Mouse (Mus musculus) liver, postnatal 0 days (tissue): ENCODE data around the gene Eif3l. TPM values are rescaled to one million over a fixed set of nuclear protein-coding genes. Genes with fewer than 3 reads are reported as not detected.

ENCODE experiments used
- ATAC-seq: fragments of 200-750 bp; cut with Nextera tagmentation; 2 replicates; pipeline ENCODE4 v1.8.0; 2017; ENCODE audit warnings: mild to moderate bottlenecking, moderate library complexity
- DNase-seq: peaks from one replicate; pipeline ENCODE4 v3.0.0-alpha.2; 2016
- H3K27ac ChIP-seq: fragments of 300-500 bp; sonication (generic); 2 replicates; pipeline ENCODE4 v1.5.1; 2014; ENCODE audit warnings: antibody characterized with exemption, moderate library complexity, mild to moderate bottlenecking, low read depth
- H3K27me3 ChIP-seq: fragments of 300-500 bp; sonication (generic); 2 replicates; pipeline ENCODE4 v1.6.1; 2014; ENCODE audit warnings: low read length, control low read depth, mixed read lengths; ENCODE audit not compliant: insufficient read depth
- H3K36me3 ChIP-seq: fragments of 300-500 bp; sonication (generic); replicated peaks from 2 replicates; pipeline ENCODE4 v1.6.1; 2014; ENCODE audit warnings: mild to moderate bottlenecking, control low read depth, low read length, moderate library complexity, mixed read lengths; ENCODE audit not compliant: insufficient read depth
- H3K4me1 ChIP-seq: fragments of 300-500 bp; sonication (generic); 2 replicates; pipeline ENCODE4 v1.6.1; 2014; ENCODE audit warnings: antibody characterized with exemption, mild to moderate bottlenecking, control low read depth; ENCODE audit not compliant: insufficient read depth
- H3K4me2 ChIP-seq: fragments of 300-500 bp; sonication (generic); 2 replicates; pipeline ENCODE4 v1.6.1; 2014; ENCODE audit warnings: low read depth, mild to moderate bottlenecking, low read length, moderate library complexity, mixed read lengths
- H3K4me3 ChIP-seq: fragments of 300-500 bp; sonication (generic); 2 replicates; pipeline ENCODE4 v1.5.1; 2014; ENCODE audit warnings: low read depth, low read length
- H3K9ac ChIP-seq: fragments of 300-500 bp; sonication (generic); replicated peaks from 2 replicates; pipeline ENCODE4 v1.6.1; 2014; ENCODE audit warnings: mild to moderate bottlenecking, moderate library complexity
- H3K9me3 ChIP-seq: fragments of 300-500 bp; sonication (generic); 2 replicates; pipeline ENCODE4 v1.6.1; 2016; ENCODE audit warnings: mild to moderate bottlenecking, control low read depth, low read length, mixed read lengths
- CTCF ChIP-seq: sonication (generic); IDR thresholded peaks from 2 replicates; pipeline ENCODE4 v1.5.1; 2016; ENCODE audit warnings: antibody characterized with exemption, low read depth
- EP300 ChIP-seq: IDR thresholded peaks from 2 replicates; pipeline ENCODE4 v1.6.1; 2016; ENCODE audit warnings: antibody characterized with exemption, low read depth, mild to moderate bottlenecking
- WGBS: fragments of 180-500 bp; shearing (Covaris S2); extraction: QIAGEN DNeasy Blood & Tissue Kit; methylation state at CpG from one replicate; pipeline ENCODE4 v1.1.7; 2014; ENCODE audit not compliant: insufficient replicate concordance; 5-methylcytosine and 5-hydroxymethylcytosine counted together
- polyA plus RNA-seq: library from polyadenylated mRNA; unstranded; fragments of >200 nt; fragmentation: Nextera tagmentation; extraction: Ambion mirVana; gene quantifications from 2 replicates; pipeline ENCODE4 v1.2.1, GENCODE M21; 2015

Gene Eif3l
- polyA plus RNA-seq, 1 experiment from 2014 or later, result 76.4 TPM

DNA sequence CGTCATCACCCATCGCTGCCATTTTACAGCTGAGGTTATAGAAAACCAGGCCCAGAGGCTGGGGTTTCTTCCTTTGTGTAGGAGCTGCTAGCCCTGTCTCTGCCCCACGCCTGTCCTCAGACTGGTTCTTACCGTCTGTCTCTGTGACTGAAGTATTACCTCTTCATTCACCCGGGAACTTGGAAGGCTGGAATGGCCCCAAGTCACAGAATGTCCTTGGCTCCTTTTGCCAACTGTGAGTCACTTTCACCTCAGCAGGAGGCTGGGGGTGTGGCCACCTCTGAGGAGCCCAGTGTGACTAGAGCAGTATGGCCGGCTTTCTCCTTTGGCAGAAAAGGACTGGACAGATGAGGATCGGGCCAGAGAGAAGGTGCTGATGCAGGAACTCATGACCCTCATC, 56.5 kb downstream of the Eif3l start:
- 81% methylated on average over 7 of the region's 7 CpGs for WGBS

DNA sequence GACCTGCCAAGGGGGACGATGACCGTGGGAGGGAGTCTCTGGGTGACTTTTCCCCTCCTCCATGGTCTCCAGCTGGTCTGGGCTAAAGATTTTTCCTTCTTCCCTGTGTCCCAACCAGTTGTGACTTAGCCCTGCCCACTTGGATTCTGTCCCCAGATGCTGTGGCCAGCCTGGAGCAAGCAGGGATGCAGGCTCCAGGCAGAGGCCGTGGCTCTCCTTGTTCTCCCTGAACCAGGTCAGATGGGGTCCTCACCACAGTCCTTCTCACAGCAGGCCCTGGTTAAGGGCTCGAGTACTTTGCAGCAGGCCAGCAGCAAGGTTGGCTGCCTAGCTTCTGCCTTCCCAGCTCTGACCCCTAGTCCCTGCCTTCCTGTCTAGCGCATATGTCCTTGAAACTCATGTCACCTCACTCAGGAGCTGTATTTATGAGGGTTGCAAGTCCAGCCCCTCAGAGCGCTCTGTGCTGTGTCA, 58.2 kb downstream of the Eif3l start:
- Histone ChIP-seq H3K36me3 (peaks cover 10% of the 10 kb centered on the region; the same call in 1 of the 2 replicates), H3K4me2 (no peak overlapping the region), H3K4me1 (no peaks in the 10 kb centered on the region), H3K9ac (no peak overlapping the region), H3K4me3 (no peak overlapping the region), H3K9me3 (no peaks in the 10 kb centered on the region), H3K27me3 (no peaks in the 10 kb centered on the region), H3K27ac (no peak overlapping the region)
- DNase-seq (no peak), ATAC-seq (no peak)
- no peak for TF ChIP-seq CTCF
- no peak for TF ChIP-seq EP300
- WGBS, result 74% methylated on average over 6 of the region's 6 CpGs

More for the DNA sequence above, 56.5 kb downstream of the Eif3l start:
- H3K4me3 ChIP-seq, result no peak overlapping the region
- no peaks in the 10 kb centered on the region for H3K4me1 ChIP-seq
- DNase-seq, result no peak
- H3K27ac ChIP-seq, result no peak overlapping the region
- H3K9ac ChIP-seq, result no peak overlapping the region
- H3K27me3 ChIP-seq, result no peaks in the 10 kb centered on the region
- ATAC-seq, result no peak
- no peaks in the 10 kb centered on the region for H3K9me3 ChIP-seq
- no peak for TF ChIP-seq EP300
- TF ChIP-seq CTCF, result no peak
- no peak overlapping the region for H3K4me2 ChIP-seq
- H3K36me3 ChIP-seq, result peaks cover 23% of the 10 kb centered on the region

DNA sequence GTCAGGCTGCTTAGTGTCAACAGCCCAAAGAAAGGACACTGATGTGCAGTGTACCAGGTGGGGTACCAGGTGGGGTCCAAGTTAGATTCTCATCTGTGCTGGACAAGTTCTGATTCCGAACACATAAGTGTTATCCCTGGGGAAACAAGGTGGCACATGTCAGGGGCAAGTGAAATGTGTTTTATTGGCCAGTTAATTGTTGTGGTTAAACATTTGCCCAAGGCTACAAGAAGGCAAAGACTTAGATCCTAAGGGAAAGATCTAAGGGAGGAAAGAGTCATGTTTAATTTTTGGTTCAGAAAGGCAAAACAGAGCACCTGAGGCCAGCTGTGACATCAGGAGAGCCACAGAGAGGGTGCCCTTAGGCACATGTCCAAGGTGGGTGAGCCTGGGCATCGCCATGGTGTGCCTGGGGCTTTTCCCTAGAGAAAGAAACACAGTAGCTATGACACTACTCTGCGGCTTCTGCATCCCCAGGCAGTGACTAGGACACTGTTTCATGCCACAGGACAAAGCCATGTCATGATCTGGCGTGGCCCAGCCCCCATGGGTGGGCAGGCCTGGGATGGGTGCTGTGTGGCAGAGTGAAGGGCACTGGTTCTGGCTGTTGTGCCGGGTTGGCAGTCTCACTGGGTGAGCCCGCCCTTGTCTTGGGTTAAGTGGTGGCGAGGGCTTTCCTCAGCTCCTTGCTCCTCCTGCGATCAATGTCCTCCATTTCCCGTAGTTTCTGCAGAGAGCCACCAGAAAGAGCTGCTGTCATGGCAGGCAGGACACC, 59.7 kb downstream of the Eif3l start:
- ATAC-seq (no peak), DNase-seq (no peak)
- Histone ChIP-seq H3K4me3 (no peak overlapping the region), H3K27me3 (no peaks in the 10 kb centered on the region), H3K9me3 (no peaks in the 10 kb centered on the region), H3K27ac (no peak overlapping the region), H3K4me2 (no peak overlapping the region), H3K36me3 (peaks cover 10% of the 10 kb centered on the region; the same call in 1 of the 2 replicates), H3K9ac (no peak overlapping the region), H3K4me1 (no peaks in the 10 kb centered on the region)
- 76% methylated on average over 9 of the region's 9 CpGs for WGBS
- TF ChIP-seq EP300 (no peak), CTCF (no peak)

DNA sequence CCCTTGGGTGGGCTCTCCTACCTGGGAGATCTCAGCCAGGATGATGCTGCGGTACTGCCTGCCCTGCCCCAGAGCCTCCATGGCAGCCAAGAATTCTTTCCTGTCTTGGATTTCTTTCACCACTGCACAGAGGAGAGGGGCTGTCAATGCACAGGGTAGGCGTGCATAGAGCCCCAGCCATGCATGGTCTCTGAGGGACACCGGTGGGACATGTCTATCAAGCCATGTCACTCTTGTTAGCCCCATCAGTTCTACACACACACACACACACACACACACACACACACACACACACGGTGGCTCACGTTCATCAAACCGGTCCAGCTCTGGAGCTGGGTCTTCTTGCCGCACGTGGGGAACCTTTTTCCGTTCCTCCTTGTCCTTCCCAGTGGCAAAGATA, 60.4 kb downstream of the Eif3l start:
- no peak for ATAC-seq
- 73% methylated on average over 9 of the region's 9 CpGs for WGBS
- no peaks in the 10 kb centered on the region for H3K27me3 ChIP-seq
- DNase-seq, result no peak
- no peaks in the 10 kb centered on the region for H3K9me3 ChIP-seq
- H3K4me3 ChIP-seq, result no peak overlapping the region
- H3K27ac ChIP-seq, result no peak overlapping the region
- peaks cover 10% of the 10 kb centered on the region; the same call in 1 of the 2 replicates for H3K36me3 ChIP-seq
- H3K4me2 ChIP-seq, result no peak overlapping the region
- no peak overlapping the region for H3K9ac ChIP-seq
- TF ChIP-seq EP300, result no peak
- no peak for TF ChIP-seq CTCF
- no peaks in the 10 kb centered on the region for H3K4me1 ChIP-seq

DNA sequence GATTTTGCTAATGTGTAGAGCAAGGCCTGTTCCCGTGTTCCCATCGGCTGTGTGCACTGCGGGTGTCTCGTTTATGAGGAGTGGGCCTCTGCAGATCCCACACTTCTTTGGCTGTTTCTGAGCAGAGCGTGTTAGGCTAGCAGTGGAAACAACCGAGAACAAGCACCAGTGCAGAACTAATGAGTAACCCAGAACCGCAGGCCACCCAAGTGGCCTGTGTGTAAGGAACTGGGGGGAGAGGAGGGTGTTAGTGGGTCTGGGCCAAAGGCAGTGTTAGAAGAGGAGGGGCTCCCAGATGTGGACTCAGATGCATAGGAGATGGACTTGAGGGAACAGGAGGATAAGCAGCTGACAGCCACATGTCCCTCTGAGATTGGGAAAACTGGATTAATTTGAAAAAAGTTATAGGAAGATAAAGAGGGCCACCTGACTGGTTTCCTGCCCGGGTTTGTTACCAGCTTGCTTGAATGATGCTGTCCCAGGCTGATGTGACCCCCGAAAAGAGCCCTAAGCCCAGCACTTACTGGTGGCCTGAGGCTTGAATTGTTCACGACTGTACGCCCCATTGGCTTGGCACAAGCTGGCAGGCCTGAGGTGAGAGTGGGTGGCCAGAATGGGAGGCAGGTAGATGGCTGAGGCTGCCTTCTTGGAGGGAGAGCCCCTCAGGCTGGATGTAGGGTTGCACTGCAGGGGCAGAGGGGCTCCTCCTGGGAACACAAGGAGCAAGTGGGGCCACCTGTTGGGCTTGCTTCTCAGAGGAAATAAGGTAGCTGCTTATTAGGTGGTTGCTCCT, 61.0 kb downstream of the Eif3l start:
- ATAC-seq (no peak), DNase-seq (no peak)
- H3K9me3 ChIP-seq, result no peaks in the 10 kb centered on the region
- no peaks in the 10 kb centered on the region for H3K27me3 ChIP-seq
- no peak for TF ChIP-seq EP300
- H3K9ac ChIP-seq, result no peak overlapping the region
- 70% methylated on average over 11 of the region's 11 CpGs for WGBS
- peaks cover 5% of the 10 kb centered on the region; the same call in 1 of the 2 replicates for H3K4me1 ChIP-seq
- H3K27ac ChIP-seq, result no peak overlapping the region
- no peak overlapping the region for H3K4me2 ChIP-seq
- H3K4me3 ChIP-seq, result no peak overlapping the region
- peaks cover 10% of the 10 kb centered on the region; the same call in 1 of the 2 replicates for H3K36me3 ChIP-seq

DNA sequence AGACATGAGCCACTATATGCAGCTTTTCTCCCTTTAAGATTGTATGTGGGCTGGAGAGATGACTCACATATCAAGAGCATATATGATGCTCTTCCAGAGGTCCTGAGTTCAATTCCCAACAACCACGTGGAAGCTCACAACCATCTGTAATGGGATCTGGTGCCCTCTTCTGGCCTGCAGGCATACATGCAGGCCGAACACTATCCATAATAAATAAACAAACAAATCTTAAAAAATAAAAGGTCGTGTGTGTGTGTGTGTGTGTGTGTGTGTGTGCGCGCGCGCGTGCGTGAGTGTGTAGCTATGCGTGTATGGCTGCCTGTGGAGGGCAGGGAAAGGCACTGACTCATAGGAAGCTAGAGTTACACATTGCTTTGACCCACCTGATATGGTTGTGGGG, 64.7 kb downstream of the Eif3l start:
- WGBS, result 56% methylated on average over 10 of the region's 10 CpGs

More for the DNA sequence above, 64.7 kb downstream of the Eif3l start:
- Histone ChIP-seq H3K4me2 (no peak overlapping the region), H3K9ac (no peak overlapping the region), H3K4me1 (peaks cover 16% of the 10 kb centered on the region), H3K27ac (no peak overlapping the region), H3K4me3 (no peak overlapping the region), H3K27me3 (no peaks in the 10 kb centered on the region), H3K36me3 (peaks cover 7% of the 10 kb centered on the region; the same call in 1 of the 2 replicates), H3K9me3 (no peaks in the 10 kb centered on the region)
- ATAC-seq (no peak), DNase-seq (no peak)
- peak; percentile 72 for TF ChIP-seq CTCF
- TF ChIP-seq EP300, result no peak
